Mouse (Mus musculus) embryonic facial prominence, embryonic 12.5 days (tissue): ENCODE data around the gene Olfr324. TPM values are rescaled to one million over a fixed set of nuclear protein-coding genes. Genes with fewer than 3 reads are reported as not detected.

ENCODE experiments used
- ATAC-seq: fragments of 200-750 bp; cut with Nextera tagmentation; 2 replicates; pipeline ENCODE4 v1.8.0; 2017; ENCODE audit not compliant: insufficient number of reproducible peaks, insufficient read depth, low FRiP score, low TSS enrichment
- H3K27ac ChIP-seq: fragments of 300-500 bp; sonication (generic); 2 replicates; pipeline ENCODE4 v1.5.1; 2016; ENCODE audit warnings: mild to moderate bottlenecking
- H3K27me3 ChIP-seq: fragments of 300-500 bp; sonication (generic); 2 replicates; pipeline ENCODE4 v1.6.1; 2016; ENCODE audit warnings: mild to moderate bottlenecking, moderate library complexity
- H3K36me3 ChIP-seq: fragments of 300-500 bp; sonication (generic); 2 replicates; pipeline ENCODE4 v1.6.1; 2016; ENCODE audit warnings: mild to moderate bottlenecking
- H3K4me1 ChIP-seq: fragments of 300-500 bp; sonication (generic); 2 replicates; pipeline ENCODE4 v1.6.1; 2016
- H3K4me2 ChIP-seq: fragments of 300-500 bp; sonication (generic); replicated peaks from 2 replicates; pipeline ENCODE4 v1.6.1; 2016; ENCODE audit warnings: mild to moderate bottlenecking, moderate library complexity
- H3K4me3 ChIP-seq: fragments of 300-500 bp; sonication (generic); 2 replicates; pipeline ENCODE4 v1.5.1; 2016; ENCODE audit warnings: mild to moderate bottlenecking
- H3K9ac ChIP-seq: fragments of 300-500 bp; sonication (generic); 2 replicates; pipeline ENCODE4 v1.6.1; 2016; ENCODE audit warnings: mild to moderate bottlenecking, moderate library complexity
- H3K9me3 ChIP-seq: fragments of 300-500 bp; sonication (generic); 2 replicates; pipeline ENCODE4 v1.6.1; 2016; ENCODE audit warnings: mild to moderate bottlenecking, moderate library complexity
- WGBS: fragments of 180-500 bp; shearing (Covaris S2); methylation state at CpG from one replicate; pipeline ENCODE4 v1.1.7; 2016; 5-methylcytosine and 5-hydroxymethylcytosine counted together
- polyA plus RNA-seq: library from polyadenylated mRNA; unstranded; fragments of >200 nt; fragmentation: Nextera tagmentation; extraction: Ambion mirVana; gene quantifications from 2 replicates; pipeline ENCODE4 v1.2.1, GENCODE M21; 2016

Olfr324 gene
- not detected in 2 replicates for polyA plus RNA-seq

- Histone ChIP-seq H3K4me3 (no peak within 1 kb of the TSS), H3K27me3 (no peaks in the 10 kb centered on the region)
- ATAC-seq = no peak
These were observed at the start of gene Olfr324 for GRCm38 (mm10) chr11:58594814-58595213. Olfr324 (plus strand) TSS chr11:58595114.

GRCm38 (mm10) chr11:58546322-58546721 is 48.6 kb upstream of the Olfr324 start, which contains the start of gene Olfr329-ps:
Olfr329-ps (minus strand) TSS chr11:58546422.
- H3K4me3 ChIP-seq = no peak within 1 kb of the TSS
- 79% methylated on average over 5 of the region's 5 CpGs for WGBS

More at GRCm38 (mm10) chr11:58594814-58595213, at the start of gene Olfr324:
- WGBS = 74% methylated on average over 6 of the region's 6 CpGs
- no peak within 1 kb of the TSS for H3K27ac ChIP-seq
- no peaks in the 10 kb centered on the region for H3K9me3 ChIP-seq
- no peak within 1 kb of the TSS for H3K9ac ChIP-seq
- no peaks in the 10 kb centered on the region for H3K4me1 ChIP-seq
- H3K4me2 ChIP-seq = no peak within 1 kb of the TSS
- no peaks in the 10 kb centered on the region for H3K36me3 ChIP-seq

GRCm38 (mm10) chr11:58555536-58555935 is 39.4 kb upstream of the Olfr324 start, which contains the start of gene Olfr328:
Olfr328 (minus strand) TSS chr11:58555636.
- Histone ChIP-seq H3K36me3 (no peaks in the 10 kb centered on the region), H3K4me3 (no peak within 1 kb of the TSS), H3K9ac (no peak within 1 kb of the TSS), H3K4me1 (no peaks in the 10 kb centered on the region), H3K4me2 (no peak within 1 kb of the TSS), H3K9me3 (no peaks in the 10 kb centered on the region), H3K27me3 (no peaks in the 10 kb centered on the region), H3K27ac (no peak within 1 kb of the TSS)
- no peak for ATAC-seq
- 86% methylated on average over 1 of the region's 1 CpGs for WGBS

More at GRCm38 (mm10) chr11:58546322-58546721, 48.6 kb upstream of the Olfr324 start, which contains the start of gene Olfr329-ps:
- Histone ChIP-seq H3K4me1 (no peaks in the 10 kb centered on the region), H3K27me3 (no peaks in the 10 kb centered on the region), H3K4me2 (no peak within 1 kb of the TSS), H3K27ac (no peak within 1 kb of the TSS), H3K9me3 (no peaks in the 10 kb centered on the region), H3K36me3 (no peaks in the 10 kb centered on the region), H3K9ac (no peak within 1 kb of the TSS)
- no peak for ATAC-seq

DNA sequence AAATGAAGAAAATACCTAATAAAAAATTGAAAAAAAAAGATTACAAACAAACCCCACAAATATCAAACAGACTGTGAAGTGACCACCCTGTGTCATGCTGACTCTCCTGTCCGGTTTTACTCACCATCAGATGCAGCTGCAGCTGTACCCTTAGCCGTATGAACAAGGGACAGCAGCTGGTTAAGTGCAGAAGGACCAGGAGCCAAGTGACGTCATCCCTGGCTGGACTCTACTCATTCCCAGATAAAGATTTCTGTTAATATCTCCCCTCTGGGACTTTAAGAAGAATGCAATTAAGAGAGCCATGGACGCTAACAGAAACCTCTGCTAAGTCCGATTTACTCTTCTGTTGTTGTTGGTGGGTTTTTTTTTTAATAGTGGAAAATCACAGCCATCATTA is 24.5 kb upstream of the Olfr324 start, which contains the start of gene Olfr224:
TSS of gene Olfr224 (minus strand) at position 149 of the 400 bp plus-strand sequence.
- H3K4me2 ChIP-seq = no peak within 1 kb of the TSS
- 83% methylated on average over 5 of the region's 5 CpGs for WGBS
- H3K27me3 ChIP-seq = no peaks in the 10 kb centered on the region

DNA sequence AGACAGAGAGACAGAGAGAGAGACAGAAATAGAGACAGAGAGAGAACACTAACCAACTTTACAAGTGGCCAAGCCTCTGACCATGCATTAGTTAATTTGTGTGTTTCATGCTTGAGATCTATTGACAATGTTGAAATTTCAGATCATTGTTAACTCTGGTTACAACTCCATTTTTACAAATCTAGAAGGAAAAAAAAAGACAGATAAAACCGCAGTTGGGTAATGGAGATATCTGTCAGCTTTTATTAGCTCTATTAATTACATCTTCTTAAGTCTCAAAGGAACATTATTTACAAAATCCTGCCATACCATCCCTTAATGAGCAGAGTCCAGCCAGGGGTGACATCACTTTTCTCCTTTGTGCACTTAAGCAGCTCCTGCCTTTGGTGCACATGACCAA is 17.5 kb upstream of the Olfr324 start, which contains the start of gene Olfr325:
TSS of gene Olfr325 (plus strand) at position 301 of the 400 bp plus-strand sequence.
- H3K27ac ChIP-seq = no peak within 1 kb of the TSS
- 89% methylated on average over 1 of the region's 1 CpGs for WGBS
- H3K4me2 ChIP-seq = no peak within 1 kb of the TSS
- H3K27me3 ChIP-seq = no peaks in the 10 kb centered on the region
- no peaks in the 10 kb centered on the region for H3K4me1 ChIP-seq
- H3K4me3 ChIP-seq = no peak within 1 kb of the TSS
- no peak within 1 kb of the TSS for H3K9ac ChIP-seq
- H3K9me3 ChIP-seq = no peaks in the 10 kb centered on the region
- no peak for ATAC-seq
- no peaks in the 10 kb centered on the region for H3K36me3 ChIP-seq

More for the DNA sequence above, 24.5 kb upstream of the Olfr324 start, which contains the start of gene Olfr224:
- ATAC-seq = no peak
- Histone ChIP-seq H3K27ac (no peak within 1 kb of the TSS), H3K36me3 (no peaks in the 10 kb centered on the region), H3K9ac (no peak within 1 kb of the TSS), H3K4me3 (no peak within 1 kb of the TSS), H3K4me1 (no peaks in the 10 kb centered on the region), H3K9me3 (no peaks in the 10 kb centered on the region)

DNA sequence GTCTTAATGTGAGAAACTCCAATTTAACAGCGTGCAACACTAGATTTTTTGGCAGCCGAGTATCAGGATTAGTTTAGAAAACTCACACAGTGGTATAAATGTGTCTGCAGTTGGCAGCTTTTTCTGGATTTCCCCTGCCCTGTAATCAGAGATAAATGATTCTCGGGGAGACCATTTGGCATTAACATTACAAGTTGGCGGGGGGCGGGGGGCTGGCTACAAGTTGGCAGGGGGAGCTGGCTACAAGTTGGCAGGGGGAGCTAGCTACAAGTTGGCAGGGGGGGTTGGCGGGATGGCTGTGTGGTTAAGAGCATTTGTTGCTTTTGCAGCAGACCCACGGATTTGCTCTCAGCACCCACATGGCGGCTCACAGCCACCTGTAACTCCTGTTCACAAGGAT is 16.3 kb upstream of the Olfr324 start:
- Histone ChIP-seq H3K4me2 (no peak overlapping the region), H3K9me3 (no peaks in the 10 kb centered on the region), H3K4me3 (no peak overlapping the region), H3K9ac (no peak overlapping the region), H3K27me3 (no peaks in the 10 kb centered on the region), H3K4me1 (no peaks in the 10 kb centered on the region), H3K27ac (no peak overlapping the region), H3K36me3 (no peaks in the 10 kb centered on the region)
- ATAC-seq = no peak
- WGBS = 85% methylated on average over 8 of the region's 8 CpGs

GRCm38 (mm10) chr11:58587898-58588348 is 7.0 kb upstream of the Olfr324 start:
- 70% methylated on average over 7 of the region's 7 CpGs for WGBS
- no peaks in the 10 kb centered on the region for H3K9me3 ChIP-seq
- H3K4me1 ChIP-seq = no peaks in the 10 kb centered on the region
- no peak overlapping the region for H3K27ac ChIP-seq
- no peak overlapping the region for H3K4me2 ChIP-seq
- no peak for ATAC-seq
- no peaks in the 10 kb centered on the region for H3K27me3 ChIP-seq
- no peaks in the 10 kb centered on the region for H3K36me3 ChIP-seq
- no peak overlapping the region for H3K9ac ChIP-seq
- no peak overlapping the region for H3K4me3 ChIP-seq

DNA sequence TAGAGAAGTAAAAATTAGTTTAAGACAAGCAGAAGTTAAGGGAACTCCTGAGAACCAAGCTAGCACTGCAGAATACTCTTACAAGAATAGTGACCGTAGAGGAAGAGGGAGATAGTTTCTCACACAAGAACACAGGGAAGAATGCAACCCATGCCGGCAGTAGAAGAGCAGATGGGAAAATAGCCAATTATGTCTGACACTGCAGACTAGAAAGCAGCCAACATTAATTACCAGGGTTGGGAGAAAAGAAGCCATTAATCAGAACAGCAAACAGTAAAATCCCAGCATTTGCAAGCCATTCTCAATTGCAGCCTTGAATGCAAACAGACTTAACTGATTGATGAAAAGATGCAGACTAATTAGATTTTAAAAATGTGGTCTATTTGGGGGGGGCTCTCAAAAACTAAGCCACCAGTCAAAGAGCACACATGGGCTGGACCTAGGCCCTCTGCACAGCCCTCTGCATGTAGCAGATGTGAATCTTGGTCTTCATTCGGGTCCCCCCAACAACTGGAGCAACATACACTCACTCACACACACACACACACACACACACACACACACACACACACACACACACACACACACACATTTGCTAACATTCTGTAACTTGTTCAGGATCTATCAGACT is 6.2 kb upstream of the Olfr324 start:
- Histone ChIP-seq H3K9me3 (no peaks in the 10 kb centered on the region), H3K27me3 (no peaks in the 10 kb centered on the region), H3K4me1 (no peaks in the 10 kb centered on the region), H3K9ac (no peak overlapping the region), H3K36me3 (no peaks in the 10 kb centered on the region), H3K27ac (no peak overlapping the region), H3K4me2 (no peak overlapping the region), H3K4me3 (no peak overlapping the region)
- no peak for ATAC-seq
- WGBS = 50% methylated on average over 3 of the region's 3 CpGs

DNA sequence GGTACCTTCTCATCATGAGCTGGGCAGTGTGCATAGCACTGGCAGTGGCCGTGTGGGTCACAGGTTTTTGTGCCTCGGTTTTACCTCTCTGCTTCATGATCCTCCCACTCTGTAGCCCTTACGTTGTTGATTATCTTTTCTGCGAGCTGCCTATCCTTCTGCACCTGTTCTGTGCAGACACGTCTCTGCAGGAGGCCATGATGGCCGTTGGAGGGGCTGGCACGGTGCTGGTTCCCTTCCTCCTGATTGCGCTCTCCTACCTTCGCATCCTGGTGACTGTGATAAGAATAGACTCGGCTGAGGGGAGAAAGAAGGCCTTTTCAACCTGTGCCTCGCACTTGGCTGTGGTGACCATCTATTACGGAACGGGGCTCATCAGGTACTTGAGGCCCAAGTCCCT is 2.9 kb downstream of the Olfr324 start:
- H3K9ac ChIP-seq = no peak overlapping the region
- no peak overlapping the region for H3K4me3 ChIP-seq
- H3K27ac ChIP-seq = no peak overlapping the region
- H3K36me3 ChIP-seq = no peaks in the 10 kb centered on the region
- no peaks in the 10 kb centered on the region for H3K4me1 ChIP-seq
- no peaks in the 10 kb centered on the region for H3K9me3 ChIP-seq
- no peak for ATAC-seq
- H3K27me3 ChIP-seq = no peaks in the 10 kb centered on the region
- no peak overlapping the region for H3K4me2 ChIP-seq
- WGBS = 88% methylated on average over 13 of the region's 13 CpGs

GRCm38 (mm10) chr11:58602062-58602461 is 7.1 kb downstream of the Olfr324 start:
- Histone ChIP-seq H3K4me2 (no peak overlapping the region), H3K9me3 (no peaks in the 10 kb centered on the region), H3K27me3 (no peaks in the 10 kb centered on the region), H3K9ac (no peak overlapping the region), H3K27ac (no peak overlapping the region), H3K36me3 (no peaks in the 10 kb centered on the region), H3K4me3 (no peak overlapping the region), H3K4me1 (no peaks in the 10 kb centered on the region)
- ATAC-seq = no peak

- no peaks in the 10 kb centered on the region for H3K4me1 ChIP-seq
- 73% methylated on average over 6 of the region's 6 CpGs for WGBS
- ATAC-seq = no peak
These were observed 8.1 kb downstream of the Olfr324 start for GRCm38 (mm10) chr11:58602800-58603560.

GRCm38 (mm10) chr11:58604688-58605087 is 9.8 kb downstream of the Olfr324 start:
- no peak overlapping the region for H3K27ac ChIP-seq
- no peak overlapping the region for H3K9ac ChIP-seq
- H3K27me3 ChIP-seq = no peaks in the 10 kb centered on the region
- ATAC-seq = no peak
- 71% methylated on average over 2 of the region's 2 CpGs for WGBS
- H3K36me3 ChIP-seq = no peaks in the 10 kb centered on the region
- H3K4me2 ChIP-seq = no peak overlapping the region
- H3K4me3 ChIP-seq = no peak overlapping the region
- no peaks in the 10 kb centered on the region for H3K9me3 ChIP-seq
- no peaks in the 10 kb centered on the region for H3K4me1 ChIP-seq

More at GRCm38 (mm10) chr11:58602800-58603560, 8.1 kb downstream of the Olfr324 start:
- Histone ChIP-seq H3K4me3 (no peak overlapping the region), H3K36me3 (no peaks in the 10 kb centered on the region), H3K9me3 (no peaks in the 10 kb centered on the region), H3K9ac (no peak overlapping the region), H3K27ac (no peak overlapping the region), H3K27me3 (no peaks in the 10 kb centered on the region), H3K4me2 (no peak overlapping the region)
